In the genomic region with DNA sequence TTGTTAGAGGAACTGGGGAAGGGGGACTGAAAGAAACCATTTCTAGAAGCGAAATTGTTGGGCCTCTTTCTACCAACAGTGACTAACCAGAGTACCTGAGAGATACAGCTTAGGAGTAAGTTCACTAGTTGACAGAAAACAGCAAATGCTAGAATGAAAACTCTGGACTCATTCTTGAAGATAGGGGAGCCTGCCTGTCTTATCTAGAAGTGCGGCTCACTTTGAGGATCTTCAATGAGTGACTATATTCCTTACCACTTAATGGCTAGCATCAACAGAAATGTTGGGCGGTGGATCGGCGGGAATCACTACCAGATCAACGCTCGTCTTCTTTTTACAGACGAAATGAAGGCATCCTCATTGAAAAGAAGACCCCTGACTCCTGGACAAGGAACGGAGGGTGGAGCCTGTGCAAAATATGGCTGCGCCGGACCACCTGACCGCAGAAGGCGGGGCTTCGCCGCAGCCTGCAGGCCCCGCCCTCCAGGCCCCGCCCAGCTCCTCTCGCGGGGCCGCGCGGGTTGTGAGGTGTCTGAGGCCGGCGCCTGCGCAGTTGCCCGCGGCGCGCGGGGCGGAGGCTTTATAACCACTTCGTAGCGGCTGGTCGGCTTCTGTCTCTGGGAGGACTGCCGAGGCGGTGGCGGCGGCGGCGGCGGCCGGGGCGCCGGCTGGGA, we compare ENCODE assay signal across 8 mouse cellular contexts. TPM values are rescaled to one million over a fixed set of nuclear protein-coding genes. Genes with fewer than 3 reads are reported as not detected.
DNase-seq lines count a peak whose midpoint lies in the region; ATAC-seq and TF ChIP-seq lines count a peak whose summit lies in the region.

No protein-coding gene starts in this region.

- H3K27ac ChIP-seq in cortical plate, adult 2 months (ENCODE audit: insufficient read depth, low read length), result peak overlapping the region; percentile 78; the same call in 1 of the 2 replicates

- peak; percentile 98 for DNase-seq in gastrocnemius, postnatal 10 days
- DNase-seq in left cerebral cortex, postnatal 10 days (ENCODE audit: extremely low spot score in 1 of 2, low spot score in 2 of 2), result peak; percentile 96 to 98
- peak; percentile 96 for DNase-seq in right cerebral cortex, postnatal 25 days
- peak; percentile 97 to 98 for DNase-seq in urinary bladder, postnatal 4 days (ENCODE audit: low spot score in 2 of 2)

- no peak for TF ChIP-seq CTCF in cortical plate, adult 2 months (IDR thresholded peaks at IDR 0.05; ENCODE audit: extremely low read depth, insufficient read depth, low read length)

- ATAC-seq in activated CD4-positive, CD25-positive, alpha-beta regulatory T cell, adult 4 months, result peak; percentile 72
- peak; percentile 71 for ATAC-seq in inflammation-experienced regulatory T-cells, adult 6 months
- peak; percentile 80 for ATAC-seq in megakaryocyte-erythroid progenitor cell, adult 5-6 weeks (replicated peaks; ENCODE audit: low FRiP score, low TSS enrichment, poor library complexity, severe bottlenecking)

- H3K4me1 ChIP-seq in cortical plate, adult 2 months (ENCODE audit: control insufficient read depth, insufficient read depth, low read length), result peaks cover 2% of the 10 kb centered on the region

- intact Hi-C loops in left cerebral cortex, postnatal 10 days (cut with DNase I), result no loop called here

- peak; percentile 90; the same call in 1 of the 2 replicates for TF ChIP-seq POLR2A in cortical plate, adult 2 months (IDR thresholded peaks at IDR 0.05; ENCODE audit: extremely low read depth, insufficient read depth, low read length)

- peak overlapping the region; percentile 98 for H3K4me3 ChIP-seq in cortical plate, adult 2 months (ENCODE audit: insufficient read depth, low read length)

RNA-seq across cellular contexts. Expression of a gene that starts 0.4 kb away (rescaled TPM):
- polyA plus RNA-seq in activated CD4-positive, CD25-positive, alpha-beta regulatory T cell, adult 4 months (2017; shearing (Covaris generic)), result 10 to 100 TPM; 18.9 TPM
- polyA plus RNA-seq in cortical plate, adult 2 months (2012; rRNA removed), result 48.9 and 51.7 TPM in 2 replicates
- 10 to 100 TPM; 17.0 to 17.4 TPM for total RNA-seq in gastrocnemius, postnatal 10 days (2021)
- polyA plus RNA-seq in inflammation-experienced regulatory T-cells, adult 6 months (2017; shearing (Covaris generic)), result 10 to 100 TPM; 17.5 to 20.2 (median 18.3) TPM
- 10 to 100 TPM; 71.6 to 85.4 TPM for total RNA-seq in left cerebral cortex, postnatal 10 days (2021)
- total RNA-seq in megakaryocyte-erythroid progenitor cell, adult 5-6 weeks (2014; fragmentation: Nextera tagmentation), result 12.1 and 15.0 TPM in 2 replicates
- 26.7 and 28.3 TPM in 2 replicates for total RNA-seq in megakaryocyte-erythroid progenitor cell, adult 5-6 weeks (2017)

RNA-seq across cellular contexts. Expression of a gene that starts 47.7 kb away (rescaled TPM):
- not detected for polyA plus RNA-seq in activated CD4-positive, CD25-positive, alpha-beta regulatory T cell, adult 4 months (2017; shearing (Covaris generic))
- polyA plus RNA-seq in cortical plate, adult 2 months (2012; rRNA removed), result not detected in 2 replicates
- not detected for total RNA-seq in gastrocnemius, postnatal 10 days (2021)
- not detected for polyA plus RNA-seq in inflammation-experienced regulatory T-cells, adult 6 months (2017; shearing (Covaris generic))
- total RNA-seq in left cerebral cortex, postnatal 10 days (2021), result not detected
- not detected in 2 replicates for total RNA-seq in megakaryocyte-erythroid progenitor cell, adult 5-6 weeks (2014; fragmentation: Nextera tagmentation)
- total RNA-seq in megakaryocyte-erythroid progenitor cell, adult 5-6 weeks (2017), result not detected in 2 replicates

Comparison
In these comparisons a context has a peak if more than half of its experiments do, and no peak if none do; other contexts are left out.
1. Peak in every context shown above with its lines: DNase-seq, ATAC-seq, H3K4me3 ChIP-seq and H3K27ac ChIP-seq.